Mouse (Mus musculus) lung, postnatal 25 days (tissue): ENCODE results near the gene Rae1.

ENCODE experiments used
- DNase-seq: peaks from one replicate; pipeline ENCODE4 v3.0.0; 2022; ENCODE audit warnings: low spot score

Gene Rae1

DNA sequence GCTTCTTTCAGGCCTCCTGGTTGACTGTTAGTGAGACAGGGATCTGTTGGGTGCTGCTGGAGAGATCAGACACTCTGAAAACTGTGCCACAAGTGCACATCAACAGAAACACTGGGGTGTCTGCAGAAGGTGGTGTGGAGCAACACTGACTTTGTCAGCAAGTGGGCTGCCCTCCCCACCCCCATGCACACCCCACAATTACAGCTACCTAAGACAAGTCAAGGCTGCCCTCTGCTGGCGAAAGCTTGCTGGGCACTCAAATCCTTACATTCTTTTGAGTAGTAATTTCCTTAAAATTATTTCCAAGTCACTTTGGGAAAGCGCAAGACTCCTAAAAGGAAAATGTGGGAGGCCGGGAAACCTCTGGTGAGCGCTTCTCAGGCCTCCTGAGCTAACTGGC, 3.7 kb upstream of the Rae1 start:
- DNase-seq: peak; percentile 43

DNA sequence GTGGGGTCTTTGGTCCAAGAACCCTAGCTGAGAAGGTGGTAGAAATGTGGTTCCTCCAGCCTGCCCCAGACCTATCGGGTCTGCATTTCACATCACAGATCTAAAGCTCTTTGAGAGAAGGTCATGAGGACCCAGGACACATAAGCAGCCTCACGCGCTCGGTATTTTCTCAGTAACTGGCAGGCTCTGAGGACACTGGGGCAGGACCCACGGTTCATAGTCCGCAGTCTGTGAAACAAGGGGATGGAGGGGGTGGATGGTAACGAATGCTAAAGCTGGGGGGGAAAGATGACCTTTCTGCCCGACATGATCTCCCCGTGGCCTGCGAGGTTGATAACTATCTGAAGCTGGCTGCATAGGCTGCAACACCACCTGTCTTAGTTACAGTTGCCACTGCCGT, 2.2 kb upstream of the Rae1 start:
- DNase-seq: no peak

DNA sequence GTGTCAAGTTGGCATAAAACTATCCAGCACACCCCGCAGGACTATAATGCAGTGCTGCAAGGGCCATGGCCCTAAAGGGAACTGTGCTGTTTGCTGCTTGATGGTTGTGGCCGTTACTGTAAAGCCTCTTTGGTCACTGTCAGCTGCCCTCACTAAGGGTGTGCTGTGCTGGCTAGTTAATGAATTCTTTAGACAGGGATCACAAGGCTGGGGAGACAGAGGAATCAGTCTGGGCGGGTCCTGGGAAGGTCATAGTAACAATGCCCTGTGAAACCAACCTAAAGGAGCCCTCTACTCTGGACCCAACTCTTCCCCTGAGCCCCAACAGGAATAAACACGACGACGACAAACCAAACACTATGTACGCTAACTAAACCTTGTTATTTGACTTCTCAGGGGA, 1.4 kb upstream of the Rae1 start:
- DNase-seq: no peak

DNA sequence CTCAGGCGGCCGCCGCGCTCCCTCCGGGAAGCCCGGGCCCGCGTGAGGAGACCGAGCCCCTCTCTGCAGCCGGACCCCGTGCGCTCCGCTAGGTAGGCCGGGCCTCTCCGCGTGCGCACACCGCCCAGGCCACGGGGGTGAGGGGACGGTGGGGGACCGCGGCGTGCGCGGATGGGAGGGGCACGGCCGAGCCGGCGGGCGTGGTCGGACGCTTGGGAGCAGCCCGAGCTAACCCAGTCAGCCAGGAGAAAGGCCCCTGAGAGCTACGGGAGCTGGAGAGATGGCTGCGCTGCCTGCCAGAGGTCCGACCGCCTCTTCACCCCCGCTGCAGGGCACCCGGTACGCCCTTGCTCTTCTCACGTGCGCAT, 352 bp downstream of the Rae1 start:
- DNase-seq: peak; percentile 49

DNA sequence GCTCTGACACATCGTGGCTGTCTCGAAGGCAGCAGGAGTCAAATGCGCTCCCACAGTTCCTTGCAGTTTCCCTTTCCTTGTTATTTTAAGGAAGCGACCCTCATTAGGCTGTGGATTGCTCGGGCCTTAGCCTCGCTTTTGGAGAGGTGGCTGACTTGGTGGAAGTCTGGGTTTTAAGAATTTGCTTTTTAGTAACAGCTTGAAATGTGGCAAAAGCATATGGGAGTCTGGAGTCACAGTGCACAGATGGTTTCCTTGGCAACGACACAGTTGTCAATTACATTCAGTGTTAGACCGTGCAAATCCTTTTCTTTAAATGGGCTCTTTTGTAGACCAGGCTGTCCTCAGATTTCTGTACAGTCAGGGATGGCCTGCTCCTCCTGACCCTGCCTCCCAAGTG, 1.0 kb downstream of the Rae1 start:
- DNase-seq: no peak

DNA sequence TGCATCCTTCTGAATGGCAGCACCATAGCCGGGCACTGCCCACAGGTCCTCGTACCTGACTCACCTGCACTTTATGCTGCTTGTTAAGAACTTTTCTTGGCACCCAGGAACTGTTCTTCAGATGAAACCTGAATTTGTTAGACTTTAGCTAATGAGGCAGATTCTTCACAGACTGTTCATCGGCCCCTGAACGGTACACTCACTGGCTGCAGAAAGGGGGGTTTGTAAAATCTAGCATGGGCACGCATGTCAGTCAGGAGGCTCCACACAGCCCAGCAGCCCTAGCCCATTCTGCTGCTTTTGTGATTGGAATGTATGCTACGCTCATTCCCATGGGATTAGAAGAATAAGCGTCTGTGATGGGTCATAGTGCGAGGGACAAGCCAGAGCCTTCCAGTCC, 3.8 kb downstream of the Rae1 start:
- DNase-seq: no peak

DNA sequence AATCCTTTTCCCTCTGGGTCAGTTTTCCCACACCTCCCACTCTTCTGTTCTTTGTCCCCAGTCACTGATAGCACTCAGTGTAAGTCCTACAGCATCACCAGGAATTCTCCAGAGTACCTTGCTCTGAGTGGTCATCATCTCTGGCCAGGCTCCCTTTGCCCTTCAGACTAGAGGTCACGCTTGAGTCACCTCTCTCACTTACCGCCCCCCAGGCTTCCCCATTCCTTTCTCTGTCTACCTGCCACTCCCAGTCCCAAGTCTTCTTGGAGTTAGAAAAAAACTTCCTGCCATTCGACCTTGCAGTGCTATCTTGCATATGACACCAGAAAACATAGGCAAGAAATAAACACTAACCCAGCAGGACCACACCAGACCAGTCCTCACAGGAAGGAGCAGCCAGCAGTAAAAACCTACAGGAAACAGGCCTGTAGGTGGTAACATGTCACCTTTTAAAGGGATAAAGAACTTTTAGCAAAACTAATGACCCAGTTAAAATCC, 10.4 kb downstream of the Rae1 start:
- DNase-seq: no peak

DNA sequence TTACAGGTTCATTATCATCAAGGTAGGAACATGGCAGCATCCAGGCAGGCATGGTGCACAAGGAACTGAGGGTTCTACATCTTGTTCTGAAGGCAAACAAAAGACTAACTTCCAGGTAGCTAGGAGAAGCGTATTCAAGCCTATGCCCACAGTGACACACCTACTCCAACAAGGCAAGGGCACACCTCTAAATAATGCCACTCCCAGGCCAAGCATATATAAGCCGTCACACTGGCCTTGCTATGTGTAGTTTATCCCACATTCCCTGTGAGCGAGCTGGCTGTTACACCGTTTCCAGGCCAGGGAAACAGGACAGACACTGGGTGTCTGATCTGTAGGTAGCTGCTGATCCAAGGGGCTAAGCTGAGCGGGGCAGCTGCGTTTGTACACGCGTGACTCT, 11.5 kb downstream of the Rae1 start:
- no peak for DNase-seq

DNA sequence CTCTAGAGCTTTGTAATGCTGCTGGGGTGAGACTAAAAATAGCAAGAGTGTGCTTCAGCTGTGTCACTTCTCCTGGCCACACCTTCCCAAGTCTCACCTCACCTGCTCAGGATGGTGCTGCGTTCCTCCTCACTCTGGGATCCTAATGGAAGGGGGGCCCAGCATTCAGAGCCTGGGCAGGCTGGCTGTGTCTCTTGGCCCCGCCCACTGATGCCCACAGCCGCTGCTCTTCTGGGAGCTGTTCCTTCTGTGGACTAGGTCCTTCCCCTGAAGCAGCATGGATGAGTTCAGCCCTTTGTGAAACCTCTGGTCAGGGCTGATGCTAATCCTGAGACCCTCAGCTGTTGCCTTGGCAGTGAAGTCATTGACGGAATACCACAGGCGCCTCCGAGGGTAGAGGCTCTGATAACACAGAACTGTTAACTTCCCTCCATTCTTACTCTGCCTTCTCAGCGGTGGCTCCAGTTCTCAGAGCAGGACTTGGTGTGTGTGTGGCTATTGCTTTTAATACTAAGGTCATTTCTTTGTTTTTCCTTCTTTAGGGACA, 14.9 kb downstream of the Rae1 start:
- DNase-seq: no peak

DNA sequence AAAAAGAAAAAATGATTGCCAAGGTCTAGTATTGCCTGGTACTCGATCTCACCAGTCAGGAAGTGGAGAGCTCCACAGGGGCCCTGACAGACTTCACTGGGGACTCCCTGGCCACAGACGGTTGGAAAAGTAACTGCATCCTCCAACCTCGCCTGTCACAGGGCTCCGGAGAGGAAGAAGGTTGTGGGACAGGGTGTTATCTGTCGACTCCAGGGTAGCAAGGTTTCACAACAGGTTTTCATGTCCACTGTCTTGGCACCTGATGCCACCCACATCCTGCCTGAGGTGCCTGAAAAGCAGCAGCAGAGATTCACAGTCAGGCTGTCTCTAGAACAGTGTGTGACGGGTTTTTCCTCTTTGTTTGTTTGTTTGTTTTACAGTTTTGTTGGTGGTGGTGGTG, 18.0 kb downstream of the Rae1 start:
- DNase-seq: no peak

DNA sequence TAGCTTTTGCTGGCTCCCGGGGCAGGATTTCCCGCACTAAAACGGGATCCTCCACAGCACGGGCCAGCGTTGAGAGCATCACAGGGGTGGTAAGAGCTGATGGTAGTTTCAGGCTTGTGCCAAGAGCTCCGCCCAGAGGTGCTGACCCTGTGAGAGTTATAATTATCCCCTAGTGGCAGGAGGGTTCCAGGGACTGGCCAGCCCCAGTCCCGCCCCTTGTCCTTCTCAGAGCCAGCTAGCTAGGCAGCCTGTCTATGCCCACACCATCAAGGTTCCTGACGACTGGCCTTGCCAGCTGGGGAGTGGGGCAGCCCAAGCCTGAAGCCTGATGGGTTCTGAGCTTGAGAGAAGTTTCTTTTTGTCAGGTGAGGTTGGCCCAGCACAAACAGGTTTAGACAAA, 18.7 kb downstream of the Rae1 start:
- no peak for DNase-seq

DNA sequence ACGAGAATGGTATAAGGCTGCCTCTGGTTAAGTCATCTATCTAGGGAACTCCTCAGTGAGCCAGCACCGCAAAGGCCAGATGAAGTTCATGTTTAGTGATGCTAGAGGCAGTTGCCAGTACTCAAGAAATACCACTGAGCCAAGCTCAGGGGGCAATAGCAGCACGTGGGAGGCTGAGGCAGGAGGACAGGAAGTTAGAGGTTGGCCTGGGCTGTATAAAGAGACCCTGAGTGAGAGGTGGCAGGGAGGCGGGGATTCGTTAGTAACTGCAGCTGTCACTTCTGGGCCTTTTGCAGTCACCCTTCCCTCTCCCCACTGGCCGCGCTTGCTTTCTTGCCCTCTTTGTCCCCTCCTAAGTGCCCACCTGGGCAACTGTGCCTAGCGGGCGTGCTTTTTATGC, 19.4 kb downstream of the Rae1 start:
- no peak for DNase-seq

DNA sequence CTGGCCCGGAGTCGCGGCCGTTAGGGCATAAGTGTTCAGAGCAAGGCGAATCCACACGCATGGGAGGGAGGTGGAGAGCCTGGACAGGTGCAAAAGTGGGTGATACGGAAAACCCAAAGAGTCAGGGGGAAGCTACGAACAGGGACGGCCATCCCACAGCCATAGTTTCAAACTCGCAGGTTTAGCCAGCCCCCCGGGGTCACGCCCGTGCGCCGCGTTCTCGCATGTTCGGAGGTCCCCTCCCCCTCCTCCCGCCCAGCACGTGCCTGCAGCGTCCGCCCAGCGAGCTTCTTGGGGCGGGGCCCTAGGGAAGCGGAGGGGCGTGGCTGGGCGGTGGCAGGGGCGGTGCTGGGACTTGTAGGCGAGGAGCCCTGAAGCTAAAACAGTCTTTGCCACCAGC, 19.9 kb downstream of the Rae1 start:
- DNase-seq: peak; percentile 92

DNA sequence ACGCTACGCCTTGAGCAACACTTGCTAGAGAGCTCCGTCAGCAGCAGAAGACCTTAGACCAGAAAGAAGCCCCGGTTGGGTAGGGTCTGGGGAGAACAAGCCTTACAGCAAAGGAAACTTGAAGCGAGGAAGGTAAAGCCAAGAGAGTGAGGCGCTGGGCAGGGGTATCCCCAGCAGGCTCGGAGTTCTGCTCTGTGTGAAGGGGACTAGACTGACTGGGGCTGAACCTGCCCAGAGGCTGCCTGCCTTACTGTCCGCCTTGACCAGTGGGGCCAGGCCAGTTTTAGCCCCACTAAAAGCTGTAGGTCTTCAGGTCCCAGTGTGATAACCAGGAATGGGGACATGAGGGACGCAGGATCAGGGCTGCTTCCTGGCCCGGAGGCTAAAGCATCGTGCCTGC, 20.5 kb downstream of the Rae1 start, which contains the start of gene Rbm38:
TSS of gene Rbm38 (plus strand) at position 69 of the 400 bp plus-strand sequence.
- no peak for DNase-seq

DNA sequence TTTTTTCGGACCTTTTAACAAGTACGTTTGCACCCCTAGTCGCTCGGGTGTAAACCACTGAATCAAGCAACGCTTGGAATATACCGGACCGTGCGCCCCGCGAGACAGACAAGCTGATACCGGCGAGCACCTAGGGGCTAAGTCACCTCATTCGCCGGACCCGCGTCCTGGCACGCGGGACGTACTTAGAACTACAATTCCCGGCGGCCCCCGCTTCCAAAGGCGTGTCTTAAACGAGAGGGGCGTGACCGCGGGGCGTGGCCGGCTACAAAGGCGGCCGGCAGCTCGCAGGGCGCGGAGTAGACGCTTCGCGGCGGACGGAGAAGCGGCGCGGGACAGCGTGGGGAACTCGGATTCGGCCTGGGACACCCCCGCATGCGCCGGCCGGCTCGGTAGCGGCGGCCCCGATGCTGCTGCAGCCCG, 21.7 kb downstream of the Rae1 start:
- peak; percentile 94 for DNase-seq

DNA sequence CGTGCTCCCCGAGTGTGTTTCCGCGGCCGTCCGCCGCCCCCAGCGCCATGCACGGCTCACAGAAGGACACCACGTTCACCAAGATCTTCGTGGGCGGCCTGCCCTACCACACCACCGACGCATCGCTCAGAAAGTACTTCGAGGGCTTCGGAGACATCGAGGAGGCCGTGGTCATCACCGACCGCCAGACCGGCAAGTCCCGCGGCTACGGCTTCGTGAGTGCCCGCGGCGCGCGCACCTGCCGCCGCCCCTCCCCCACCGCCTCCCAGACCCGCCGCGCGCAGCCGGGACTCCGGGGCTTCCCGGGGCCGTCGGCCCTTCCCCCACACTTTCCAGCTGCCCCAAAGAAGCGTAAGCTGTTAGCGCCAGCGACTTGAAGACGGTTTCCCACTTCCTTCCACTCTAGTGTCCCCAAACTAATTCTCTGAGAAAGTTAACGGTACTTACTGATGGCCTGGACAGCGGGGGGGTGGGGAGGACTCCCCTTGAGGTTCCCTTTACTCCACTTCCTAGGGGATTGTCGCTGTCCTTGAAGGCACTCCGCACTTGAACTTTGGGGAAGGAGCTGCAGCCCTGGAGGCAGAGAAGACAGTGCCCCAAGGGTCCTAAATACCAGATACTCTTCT, 22.3 kb downstream of the Rae1 start:
- no peak for DNase-seq

DNA sequence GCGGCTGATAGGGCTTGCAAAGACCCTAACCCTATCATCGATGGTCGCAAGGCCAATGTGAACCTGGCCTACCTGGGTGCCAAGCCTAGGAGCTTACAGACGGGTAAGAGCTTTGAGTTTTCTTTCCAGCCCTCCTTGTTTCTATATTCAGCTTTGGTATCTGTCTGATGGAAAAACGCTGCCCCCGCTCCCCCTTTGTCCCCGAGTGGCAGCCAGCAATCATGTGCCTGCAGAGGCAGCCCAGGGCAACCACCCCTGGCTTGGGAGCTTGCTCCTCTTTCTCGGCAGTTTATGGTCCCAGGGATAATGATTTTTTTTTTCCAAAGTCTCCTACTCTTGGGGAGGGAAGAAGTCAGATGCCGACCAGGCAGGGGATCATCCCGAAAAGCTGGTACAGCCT, 22.9 kb downstream of the Rae1 start:
- DNase-seq: no peak

DNA sequence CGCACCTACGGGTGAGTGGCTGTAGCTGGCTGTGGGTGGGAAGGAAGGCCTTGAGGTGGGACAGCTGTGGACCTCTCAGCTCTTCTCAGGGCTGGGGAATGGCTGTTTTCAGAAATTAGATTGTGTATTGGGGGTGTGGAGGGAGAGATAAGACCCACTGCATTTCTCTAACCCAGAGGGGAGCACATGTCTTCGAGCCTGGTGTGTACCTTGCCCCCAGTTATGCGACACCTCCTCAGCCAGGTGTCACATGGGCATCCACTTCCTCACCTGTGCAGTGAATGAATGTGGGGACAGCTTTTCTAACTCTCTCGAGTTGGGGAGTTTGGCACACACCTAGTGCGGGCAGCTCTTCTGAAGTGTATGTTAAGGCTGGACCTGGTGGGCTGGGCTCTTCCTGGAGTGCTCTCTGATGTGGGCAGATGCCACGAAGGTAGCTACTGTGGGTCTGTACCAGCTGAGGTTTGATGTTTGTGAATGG, 23.5 kb downstream of the Rae1 start:
- DNase-seq: no peak

DNA sequence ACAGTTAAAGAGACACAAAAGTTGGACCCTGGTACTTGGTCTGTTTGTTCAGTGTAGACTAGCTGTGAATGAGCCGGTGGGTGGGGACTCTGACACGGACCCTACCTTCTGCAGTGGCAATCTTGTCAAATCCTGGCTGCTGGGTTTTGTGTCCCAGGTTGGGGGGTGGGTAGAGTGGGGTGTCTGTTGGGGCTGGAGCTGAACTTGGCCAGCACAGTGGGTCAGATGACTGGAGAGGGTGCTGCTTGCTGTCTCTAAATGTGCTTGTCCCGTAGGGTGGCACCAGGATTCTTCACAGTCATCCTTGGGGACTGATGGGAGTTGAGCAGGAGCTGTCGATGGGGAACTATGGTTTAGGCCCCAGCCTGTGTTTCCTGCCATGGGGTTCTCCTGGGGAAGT, 24.0 kb downstream of the Rae1 start:
- no peak for DNase-seq

DNA sequence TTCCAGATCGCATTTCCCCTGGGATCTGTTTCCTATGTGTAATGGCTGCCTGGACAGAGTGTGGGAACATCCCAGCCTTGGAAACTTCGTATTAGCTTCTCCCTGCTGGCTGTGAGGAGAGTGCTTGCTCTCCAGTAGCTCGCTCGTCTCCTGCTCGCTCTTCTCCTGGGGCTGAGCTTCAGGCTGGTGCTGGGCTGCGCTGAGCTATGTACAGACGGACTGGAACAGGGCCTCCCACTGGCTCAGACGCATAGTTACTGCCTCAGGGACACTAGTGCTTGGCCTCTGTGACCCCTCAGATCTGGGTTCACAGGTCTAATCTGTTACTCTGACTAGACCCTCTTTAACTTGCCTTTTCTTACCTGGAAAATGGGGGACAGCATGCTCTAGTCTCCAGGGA, 24.5 kb downstream of the Rae1 start:
- DNase-seq: no peak

DNA sequence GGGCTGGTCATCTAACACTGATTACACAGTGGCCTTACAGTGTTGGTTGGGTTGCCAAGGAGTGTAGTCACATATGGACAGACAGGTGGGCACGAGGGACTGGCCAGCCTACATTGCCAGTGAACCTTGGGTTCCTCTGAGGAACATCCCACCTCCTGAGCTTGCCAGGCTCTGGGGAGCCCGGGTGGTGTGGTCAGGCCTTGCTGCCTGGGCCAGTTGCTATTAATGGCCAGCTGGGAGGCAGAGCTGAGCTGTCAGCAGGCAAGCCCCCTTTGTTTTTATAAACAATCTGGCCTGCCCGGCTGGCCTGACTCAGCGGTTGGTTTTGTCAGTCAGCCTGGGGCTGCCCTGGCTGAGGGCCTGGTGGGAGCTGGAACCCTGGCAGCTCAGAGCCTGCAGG, 25.0 kb downstream of the Rae1 start:
- DNase-seq: no peak

DNA sequence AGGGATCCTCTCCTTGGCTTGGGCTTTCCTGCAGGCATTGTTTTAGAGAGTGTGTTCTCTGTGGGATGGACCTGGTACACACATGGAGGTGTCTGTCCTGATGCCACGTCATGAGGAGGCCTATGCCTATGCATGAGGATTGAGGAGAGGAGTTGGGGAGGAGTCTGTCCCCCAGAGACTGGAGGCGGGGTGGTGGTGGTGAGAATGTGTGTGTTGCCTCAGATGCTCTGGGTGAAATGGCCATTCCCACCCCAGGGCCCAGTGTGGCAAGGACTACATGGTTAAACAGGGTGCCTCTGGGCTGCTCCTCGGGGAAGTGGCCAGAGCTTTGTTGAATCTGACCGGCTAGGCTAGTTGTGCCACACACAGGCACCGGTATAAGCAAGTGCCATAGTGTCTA, 26.4 kb downstream of the Rae1 start:
- DNase-seq: no peak

DNA sequence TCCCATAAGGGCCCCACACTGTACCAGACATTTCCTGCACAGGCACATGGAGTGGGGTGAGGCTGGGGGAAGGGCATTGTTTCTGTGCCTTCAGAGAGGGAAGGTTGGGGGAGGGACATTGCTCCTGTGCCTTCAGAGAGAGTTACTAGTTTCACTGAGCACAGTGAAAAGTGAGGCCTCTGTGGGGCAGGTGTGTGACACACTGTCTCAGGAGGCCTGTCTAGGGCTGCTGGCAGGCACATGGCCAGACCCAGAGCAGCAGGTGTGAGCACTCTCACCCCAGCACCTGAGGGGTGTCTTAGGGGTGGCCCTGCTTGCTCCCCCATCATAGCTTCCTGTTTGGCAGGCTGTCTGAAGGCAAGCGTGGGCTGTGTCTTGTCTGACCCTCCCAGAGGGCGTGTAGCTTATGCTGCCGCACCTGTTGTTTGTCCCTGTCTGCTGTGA, 26.8 kb downstream of the Rae1 start:
- peak; percentile 73 for DNase-seq

DNA sequence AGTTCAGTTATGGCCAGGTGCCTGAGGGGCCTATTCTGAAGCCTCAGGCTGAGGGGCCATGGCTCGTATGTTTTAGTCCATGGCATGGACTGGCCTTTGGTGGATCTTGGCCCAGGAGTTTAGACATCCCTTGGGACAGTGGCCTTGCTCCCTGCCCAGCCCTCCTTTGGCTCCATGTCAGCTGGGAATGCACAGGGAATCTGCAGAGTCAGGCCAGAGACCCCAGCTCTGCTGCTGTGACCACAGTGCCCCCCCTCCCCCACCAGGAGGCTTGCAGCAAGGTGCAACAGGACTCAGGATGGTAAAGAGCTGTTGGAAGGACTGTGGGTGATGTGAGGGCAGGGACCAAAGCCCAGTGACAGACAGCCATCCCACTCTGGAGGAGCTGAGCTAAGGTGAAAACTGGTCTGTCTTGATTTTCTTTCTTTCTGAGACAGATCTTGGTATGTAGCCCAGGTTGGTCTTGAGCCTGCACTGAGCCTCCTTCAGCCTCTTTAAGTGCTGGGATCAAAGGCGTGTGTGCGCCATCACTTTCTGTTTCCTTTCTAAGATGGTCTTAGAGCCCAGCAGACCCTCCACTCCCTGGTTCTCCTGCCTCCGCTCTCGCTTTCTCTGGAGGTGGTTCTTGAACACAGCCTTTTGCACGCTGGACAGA, 27.4 kb downstream of the Rae1 start:
- no peak for DNase-seq
